Mouse (Mus musculus) brain, embryonic 14.5 days (tissue): ENCODE results near the gene Ece1. TPM values are rescaled to one million over a fixed set of nuclear protein-coding genes. Genes with fewer than 3 reads are reported as not detected.

Experiments
- DNase-seq: peaks from one replicate; pipeline ENCODE4 v3.0.0-alpha.2; 2011; ENCODE audit warnings: low read depth
- CTCF ChIP-seq: fragments of 200-500 bp; IDR thresholded peaks from 2 replicates; pipeline ENCODE4 v1.5.1; 2012; ENCODE audit warnings: inconsistent platforms, mild to moderate bottlenecking, moderate library complexity, borderline replicate concordance; ENCODE audit not compliant: insufficient read depth, insufficient read length; ENCODE audit errors: extremely low read depth
- POLR2A ChIP-seq: fragments of 200-500 bp; IDR thresholded peaks from 2 replicates; pipeline ENCODE4 v1.6.1; 2012; ENCODE audit warnings: mild to moderate bottlenecking, inconsistent platforms, borderline replicate concordance; ENCODE audit not compliant: poor library complexity, insufficient read depth, insufficient read length, severe bottlenecking; ENCODE audit errors: extremely low read depth
- polyA plus RNA-seq: library from polyadenylated mRNA; depleted of rRNA; stranded (reverse); fragments of >200 nt; gene quantifications from 2 replicates; pipeline ENCODE4 v1.2.3, GENCODE M21; 2012

Ece1 gene
- polyA plus RNA-seq, 1 experiment: 15.8 TPM

- TF ChIP-seq POLR2A (no peak), CTCF (no peak)
- no peak for DNase-seq
These were observed 15.4 kb downstream of the Ece1 start for GRCm38 (mm10) chr4:137877432-137877881.

DNA sequence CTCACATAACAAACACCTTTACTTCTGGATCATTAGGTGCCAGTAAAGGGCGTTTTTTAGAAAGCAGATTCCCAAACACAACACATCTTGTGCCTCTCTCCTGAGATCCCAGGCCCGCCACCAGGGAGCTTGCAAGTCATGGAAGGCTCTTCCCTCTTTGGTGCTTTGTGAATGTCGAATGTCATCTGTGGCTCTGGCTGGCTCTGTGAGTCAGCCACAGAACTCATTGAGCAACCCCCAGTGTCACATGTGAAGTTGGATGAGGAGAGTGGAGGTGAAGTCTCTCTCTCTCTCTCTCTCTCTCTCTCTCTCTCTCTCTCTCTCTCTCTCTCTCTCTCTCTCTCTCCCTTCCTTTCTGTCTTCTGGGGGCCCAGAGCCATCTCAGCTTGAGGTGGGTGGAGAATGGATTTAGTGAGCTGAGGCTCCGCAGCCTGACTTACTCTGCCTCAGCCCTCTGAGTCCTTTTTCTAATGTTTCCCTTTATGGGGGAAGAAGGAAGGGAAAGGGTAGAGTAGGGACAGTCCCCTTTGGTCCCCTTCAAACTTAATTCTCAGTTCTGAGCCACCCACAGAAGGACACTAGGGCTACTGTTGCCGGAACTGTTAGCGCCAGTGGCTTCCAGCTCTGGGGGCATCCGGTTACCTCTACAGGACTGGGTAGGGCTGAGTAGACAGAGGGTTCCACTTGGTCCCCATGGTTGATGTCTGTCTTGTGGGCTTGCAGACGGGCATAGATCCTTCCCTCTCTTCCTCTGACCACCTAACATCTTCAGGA lies 17.5 kb downstream of the Ece1 start:
- TF ChIP-seq CTCF (no peak), POLR2A (no peak)
- no peak for DNase-seq

DNA sequence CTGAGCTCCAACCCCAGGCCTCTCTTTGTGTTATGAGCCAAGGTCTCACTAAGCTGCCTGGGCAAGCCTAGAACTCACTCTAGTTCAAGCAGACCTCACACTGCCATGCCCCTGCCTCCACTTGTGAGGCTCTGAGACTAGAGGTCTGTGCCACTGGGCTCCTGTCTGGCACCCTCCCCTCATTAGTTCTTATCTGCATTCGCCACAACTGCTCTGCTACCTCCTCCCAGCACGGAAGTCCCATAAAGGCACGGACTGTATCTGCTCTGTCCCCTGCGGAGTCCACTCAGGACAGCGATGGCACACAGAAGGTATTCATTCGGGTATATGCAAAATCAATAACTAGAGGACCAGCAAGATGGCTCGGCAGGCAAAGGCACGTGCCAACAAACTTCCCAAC lies 19.4 kb downstream of the Ece1 start:
- no peak for TF ChIP-seq POLR2A
- no peak for TF ChIP-seq CTCF
- no peak for DNase-seq

GRCm38 (mm10) chr4:137882663-137883062 lies 20.6 kb downstream of the Ece1 start:
- TF ChIP-seq CTCF (no peak), POLR2A (no peak)
- no peak for DNase-seq

DNA sequence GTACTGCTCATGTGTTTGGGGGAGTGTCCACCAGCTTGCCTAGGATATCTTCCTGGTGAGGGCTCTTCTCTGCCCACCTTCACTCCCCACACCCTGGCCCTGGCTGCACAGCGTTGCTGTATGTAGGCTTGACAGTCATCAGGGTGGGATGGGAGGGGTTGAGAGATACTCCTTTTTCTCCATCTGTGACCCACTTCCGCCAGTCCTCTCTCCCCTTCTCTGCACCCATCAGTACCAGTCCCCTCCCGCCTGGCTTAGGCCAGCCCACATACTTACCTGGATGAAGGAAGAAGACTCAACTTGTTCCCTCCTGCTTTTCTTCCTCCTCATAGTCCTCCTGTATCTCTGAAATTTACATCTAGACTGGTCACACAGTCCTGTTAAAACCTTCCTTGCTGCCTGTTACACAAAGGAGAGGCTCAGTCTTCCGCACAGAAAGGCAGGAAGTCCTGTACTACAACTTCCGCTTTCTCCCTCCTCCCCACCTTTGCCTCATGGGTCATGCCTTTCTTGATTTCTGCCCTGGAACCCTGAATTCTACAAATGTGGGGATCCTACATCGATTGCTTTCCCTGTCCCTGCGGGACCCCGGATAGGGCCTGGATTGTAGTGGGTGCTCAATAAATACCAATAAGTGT lies 21.6 kb downstream of the Ece1 start:
- no peak for DNase-seq
- TF ChIP-seq CTCF: no peak
- no peak for TF ChIP-seq POLR2A

DNA sequence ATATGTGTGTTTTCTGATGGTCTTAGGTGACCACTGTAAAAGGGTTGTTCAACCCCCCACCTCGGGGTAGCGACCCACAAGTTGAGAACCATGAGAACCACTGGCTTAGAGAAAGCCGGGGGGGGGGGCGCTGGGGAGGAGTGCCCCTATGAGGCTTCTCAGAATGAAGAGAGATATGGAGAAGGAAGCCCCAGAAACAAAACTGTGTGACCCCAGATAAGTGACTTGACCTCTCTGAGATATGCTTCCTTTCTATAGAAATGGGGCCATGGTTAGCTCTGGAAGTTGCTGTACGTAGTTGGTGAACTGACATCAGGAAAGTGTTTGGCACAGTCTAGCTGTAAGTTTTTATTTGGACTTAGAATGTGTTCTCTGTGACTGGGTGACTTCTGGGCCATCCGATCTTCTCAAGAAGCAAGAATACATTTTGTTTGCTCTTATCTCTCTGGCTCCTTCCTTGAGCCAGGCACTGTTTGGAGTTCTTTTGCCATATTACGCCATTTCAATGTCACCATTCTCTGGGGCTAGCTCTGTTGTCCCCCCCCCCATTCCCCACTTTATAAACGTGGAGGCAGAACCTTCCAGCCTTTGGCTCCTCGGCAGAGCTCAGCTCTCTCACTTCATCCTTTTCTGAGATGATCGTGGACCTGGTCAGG lies 25.4 kb downstream of the Ece1 start:
- no peak for TF ChIP-seq CTCF
- no peak for TF ChIP-seq POLR2A

DNA sequence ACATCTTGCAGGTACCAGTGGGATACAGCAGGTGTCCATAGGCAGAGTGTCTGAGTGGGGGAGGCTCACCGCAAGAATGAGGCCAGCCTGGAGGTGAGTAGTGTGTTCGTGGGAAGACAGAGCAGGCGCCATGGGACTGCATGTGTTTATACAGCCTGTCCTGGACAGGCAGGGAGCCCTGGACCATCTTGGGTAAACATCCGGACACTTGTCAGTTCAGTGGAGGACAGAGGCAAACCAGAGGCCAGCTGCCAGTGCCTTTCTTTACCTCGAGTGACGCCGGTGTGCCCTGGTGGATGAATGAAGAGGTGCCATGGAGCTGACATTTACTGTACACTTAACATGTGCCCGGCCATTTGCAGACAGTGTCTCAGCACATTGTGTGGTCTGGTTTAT lies 26.0 kb downstream of the Ece1 start:
- TF ChIP-seq POLR2A: no peak
- TF ChIP-seq CTCF: no peak
- DNase-seq: no peak

More for the DNA sequence above, 25.4 kb downstream of the Ece1 start:
- DNase-seq: no peak

GRCm38 (mm10) chr4:137890596-137890995 lies 28.6 kb downstream of the Ece1 start:
- TF ChIP-seq CTCF (0 out of 2 replicates have a peak, but pooled peaks have one; percentile 16), POLR2A (no peak)
- DNase-seq: no peak

DNA sequence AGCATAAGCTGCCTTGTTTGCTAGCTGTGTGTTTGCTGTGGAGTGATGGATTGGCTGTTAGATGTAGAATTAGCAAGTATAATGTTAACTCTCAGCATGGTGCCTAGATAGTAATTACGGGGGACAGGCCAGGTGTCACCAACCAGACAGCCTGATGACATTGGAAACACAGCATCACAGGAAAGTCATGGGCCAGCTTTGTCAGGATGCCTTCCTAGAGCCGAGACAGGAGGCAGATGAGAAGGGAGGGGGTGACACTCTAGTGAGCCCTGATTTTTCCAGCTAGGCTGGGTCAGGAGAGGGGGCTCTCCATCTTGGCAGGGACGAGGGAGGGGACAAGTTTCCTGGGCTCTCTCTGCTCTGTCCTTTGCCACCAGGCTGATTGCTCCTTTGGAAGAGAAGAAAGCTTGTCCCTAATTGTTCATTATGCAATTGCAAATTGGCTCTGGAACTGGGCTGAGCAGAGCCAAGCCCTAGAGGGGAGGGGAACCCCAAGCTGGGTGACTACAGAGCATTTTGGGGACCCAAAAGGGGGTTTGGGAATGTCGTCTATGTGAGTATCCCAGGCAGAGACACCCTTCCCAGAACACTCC lies 29.6 kb downstream of the Ece1 start:
- TF ChIP-seq CTCF (no peak), POLR2A (no peak)

GRCm38 (mm10) chr4:137892713-137893242 lies 30.7 kb downstream of the Ece1 start:
- no peak for TF ChIP-seq POLR2A
- no peak for TF ChIP-seq CTCF
- DNase-seq: peak; percentile 94

More for the DNA sequence above, 29.6 kb downstream of the Ece1 start:
- peak; percentile 94 for DNase-seq
